Mouse (Mus musculus) hindlimb bud, embryonic 11.5 days (tissue): ENCODE measurements at regions not wholly inside any gene's neighbourhood (a gene's known extent, or its start where the extent isn't known, plus 50 kb on each side); places are given as distances from the start of the nearest gene placed in this dataset.
"Not testable (repeated sequence)": the region's sequence is repeated elsewhere in the genome, so short reads cannot be mapped to it uniquely, and the experiment has no call there.

Source experiments
- DNase-seq: peaks from one replicate; pipeline ENCODE4 v3.0.0-alpha.2; 2012; ENCODE audit warnings: low read depth, low spot score; ENCODE audit errors: extremely low spot score

GRCm38 (mm10) chr9:82484341-82484740 lies 345.0 kb upstream of the Irak1bp1 start:
- no peak for DNase-seq

GRCm38 (mm10) chr9:82493440-82493839 lies 335.9 kb upstream of the Irak1bp1 start:
- no peak for DNase-seq

GRCm38 (mm10) chr9:82510014-82510413 lies 319.3 kb upstream of the Irak1bp1 start:
- DNase-seq = no peak

GRCm38 (mm10) chr9:82518993-82519392 lies 310.3 kb upstream of the Irak1bp1 start:
- no peak for DNase-seq

- DNase-seq = no peak
These were observed 301.4 kb upstream of the Irak1bp1 start for GRCm38 (mm10) chr9:82527867-82528385.

GRCm38 (mm10) chr9:82552726-82553125 lies 276.6 kb upstream of the Irak1bp1 start:
- DNase-seq = no peak

GRCm38 (mm10) chr9:82553213-82553612 lies 276.1 kb upstream of the Irak1bp1 start:
- peak; percentile 22 for DNase-seq

GRCm38 (mm10) chr9:82562551-82563465 lies 266.5 kb upstream of the Irak1bp1 start:
- DNase-seq = no peak

GRCm38 (mm10) chr9:82581373-82582018 lies 247.8 kb upstream of the Irak1bp1 start:
- no peak for DNase-seq

- no peak for DNase-seq
These were observed 220.2 kb upstream of the Irak1bp1 start for GRCm38 (mm10) chr9:82609111-82609510.

GRCm38 (mm10) chr9:82609946-82610345 lies 219.4 kb upstream of the Irak1bp1 start:
- DNase-seq = no peak

GRCm38 (mm10) chr9:82612526-82612925 lies 216.8 kb upstream of the Irak1bp1 start:
- no peak for DNase-seq

GRCm38 (mm10) chr9:82632411-82632810 lies 196.9 kb upstream of the Irak1bp1 start:
- DNase-seq = no peak

- no peak for DNase-seq
These were observed 189.1 kb upstream of the Irak1bp1 start for GRCm38 (mm10) chr9:82640277-82640676.

- DNase-seq = no peak
These were observed 185.4 kb upstream of the Irak1bp1 start for GRCm38 (mm10) chr9:82643900-82644299.

- DNase-seq = not testable (repeated sequence)
These were observed 173.8 kb upstream of the Irak1bp1 start for GRCm38 (mm10) chr9:82655511-82655910.

GRCm38 (mm10) chr9:82682196-82682595 lies 147.1 kb upstream of the Irak1bp1 start:
- no peak for DNase-seq

GRCm38 (mm10) chr9:82709411-82709983 lies 119.8 kb upstream of the Irak1bp1 start:
- no peak for DNase-seq

- DNase-seq = no peak
These were observed 119.2 kb upstream of the Irak1bp1 start for GRCm38 (mm10) chr9:82709991-82710593.

GRCm38 (mm10) chr9:82710945-82711516 lies 118.3 kb upstream of the Irak1bp1 start:
- no peak for DNase-seq
